Mouse (Mus musculus) lung, embryonic 14.5 days (tissue): ENCODE results near the gene Tbc1d20. TPM values are rescaled to one million over a fixed set of nuclear protein-coding genes. Genes with fewer than 3 reads are reported as not detected.

ENCODE experiments used
- ATAC-seq: fragments of 200-750 bp; cut with Nextera tagmentation; 2 replicates; pipeline ENCODE4 v1.8.0; 2017; ENCODE audit warnings: mild to moderate bottlenecking, moderate TSS enrichment, moderate library complexity; ENCODE audit not compliant: insufficient read depth
- DNase-seq: peaks from one replicate; pipeline ENCODE4 v3.0.0-alpha.2; 2015
- H3K27ac ChIP-seq: fragments of 300-500 bp; sonication (generic); 2 replicates; pipeline ENCODE4 v1.5.1; 2014; ENCODE audit warnings: low read depth, mild to moderate bottlenecking, moderate library complexity
- H3K27me3 ChIP-seq: fragments of 300-500 bp; sonication (generic); 2 replicates; pipeline ENCODE4 v1.6.1; 2014; ENCODE audit warnings: low read length, control low read depth; ENCODE audit not compliant: insufficient read depth
- H3K36me3 ChIP-seq: fragments of 300-500 bp; sonication (generic); 2 replicates; pipeline ENCODE4 v1.6.1; 2014; ENCODE audit warnings: control low read depth; ENCODE audit not compliant: insufficient read depth
- H3K4me1 ChIP-seq: fragments of 300-500 bp; sonication (generic); 2 replicates; pipeline ENCODE4 v1.6.1; 2014; ENCODE audit warnings: antibody characterized with exemption, control low read depth; ENCODE audit not compliant: insufficient read depth
- H3K4me2 ChIP-seq: fragments of 300-500 bp; sonication (generic); 2 replicates; pipeline ENCODE4 v1.6.1; 2014; ENCODE audit warnings: mild to moderate bottlenecking
- H3K4me3 ChIP-seq: fragments of 300-500 bp; sonication (generic); 2 replicates; pipeline ENCODE4 v1.5.1; 2014; ENCODE audit warnings: low read depth, low read length
- H3K9ac ChIP-seq: fragments of 300-500 bp; sonication (generic); 2 replicates; pipeline ENCODE4 v1.6.1; 2014
- H3K9me3 ChIP-seq: fragments of 300-500 bp; sonication (generic); 2 replicates; pipeline ENCODE4 v1.6.1; 2016; ENCODE audit warnings: low read depth, low read length, control low read depth
- CTCF ChIP-seq: IDR thresholded peaks from 2 replicates; pipeline ENCODE4 v1.5.1; 2016; ENCODE audit warnings: antibody characterized with exemption, low read depth
- WGBS: fragments of 180-500 bp; shearing (Covaris S2); extraction: QIAGEN DNeasy Blood & Tissue Kit; methylation state at CpG from one replicate; pipeline ENCODE4 v1.1.7; 2014; 5-methylcytosine and 5-hydroxymethylcytosine counted together
- polyA plus RNA-seq: library from polyadenylated mRNA; unstranded; fragments of >200 nt; fragmentation: Nextera tagmentation; extraction: Ambion mirVana; gene quantifications from 2 replicates; pipeline ENCODE4 v1.2.1, GENCODE M21; 2014

Gene Tbc1d20
- 34.7 and 39.4 TPM in 2 replicates for polyA plus RNA-seq

- Histone ChIP-seq H3K9ac (peak within 1 kb of the TSS; percentile 89), H3K36me3 (no peaks in the 10 kb centered on the region), H3K9me3 (no peaks in the 10 kb centered on the region), H3K27me3 (no peaks in the 10 kb centered on the region), H3K4me2 (peak within 1 kb of the TSS; percentile 82), H3K4me1 (peaks cover 12% of the 10 kb centered on the region; the same call in 1 of the 2 replicates), H3K4me3 (peak within 1 kb of the TSS; percentile 91), H3K27ac (peak within 1 kb of the TSS; percentile 70)
- under 1% methylated on average over 70 of the region's 70 CpGs for WGBS
- ATAC-seq (peak; percentile 98), DNase-seq (peak; percentile 95)
- TF ChIP-seq CTCF: no peak
Measured at GRCm38 (mm10) chr2:152293727-152294475, at the start of gene Tbc1d20. Gene Tbc1d20 (plus strand): TSS chr2:152293828.

- WGBS: 88% methylated on average over 1 of the region's 1 CpGs
- no peak for TF ChIP-seq CTCF
- H3K27ac ChIP-seq: no peak overlapping the region
- H3K4me2 ChIP-seq: no peak overlapping the region
- no peak overlapping the region for H3K4me3 ChIP-seq
- H3K4me1 ChIP-seq: no peaks in the 10 kb centered on the region
- no peaks in the 10 kb centered on the region for H3K9me3 ChIP-seq
- no peak for DNase-seq
- H3K9ac ChIP-seq: no peak overlapping the region
- no peaks in the 10 kb centered on the region for H3K27me3 ChIP-seq
- ATAC-seq: no peak
- peaks cover 32% of the 10 kb centered on the region for H3K36me3 ChIP-seq
Measured at GRCm38 (mm10) chr2:152247213-152247612, 46.4 kb upstream of the Tbc1d20 start.

GRCm38 (mm10) chr2:152250511-152250910 lies 43.1 kb upstream of the Tbc1d20 start:
- TF ChIP-seq CTCF: no peak
- Histone ChIP-seq H3K27ac (no peak overlapping the region), H3K36me3 (peaks cover 46% of the 10 kb centered on the region), H3K4me3 (no peak overlapping the region), H3K9ac (no peak overlapping the region), H3K9me3 (no peaks in the 10 kb centered on the region), H3K4me2 (no peak overlapping the region), H3K4me1 (no peaks in the 10 kb centered on the region), H3K27me3 (no peaks in the 10 kb centered on the region)
- DNase-seq: no peak
- WGBS: 52% methylated on average over 2 of the region's 4 CpGs
- no peak for ATAC-seq

- H3K4me3 ChIP-seq: no peak overlapping the region
- no peaks in the 10 kb centered on the region for H3K4me1 ChIP-seq
- H3K27me3 ChIP-seq: no peaks in the 10 kb centered on the region
- ATAC-seq (no peak), DNase-seq (no peak)
- H3K4me2 ChIP-seq: no peak overlapping the region
- no peak for TF ChIP-seq CTCF
- H3K27ac ChIP-seq: no peak overlapping the region
- H3K36me3 ChIP-seq: peaks cover 75% of the 10 kb centered on the region
- H3K9ac ChIP-seq: no peak overlapping the region
- 95% methylated on average over 1 of the region's 1 CpGs for WGBS
- H3K9me3 ChIP-seq: no peaks in the 10 kb centered on the region
Measured at GRCm38 (mm10) chr2:152259739-152260138, 33.9 kb upstream of the Tbc1d20 start.

GRCm38 (mm10) chr2:152273639-152274038 lies 20.0 kb upstream of the Tbc1d20 start:
- DNase-seq (peak; percentile 28), ATAC-seq (no peak)
- no peaks in the 10 kb centered on the region for H3K4me1 ChIP-seq
- H3K27ac ChIP-seq: no peak overlapping the region
- 71% methylated on average over 2 of the region's 2 CpGs for WGBS
- no peak overlapping the region for H3K9ac ChIP-seq
- H3K4me2 ChIP-seq: no peak overlapping the region
- H3K4me3 ChIP-seq: no peak overlapping the region
- no peaks in the 10 kb centered on the region for H3K9me3 ChIP-seq
- peak; percentile 35; the same call in 1 of the 2 replicates for TF ChIP-seq CTCF
- peaks cover 80% of the 10 kb centered on the region for H3K36me3 ChIP-seq
- H3K27me3 ChIP-seq: no peaks in the 10 kb centered on the region

GRCm38 (mm10) chr2:152281407-152281806 lies 12.2 kb upstream of the Tbc1d20 start:
- no peaks in the 10 kb centered on the region for H3K4me1 ChIP-seq
- no peak for TF ChIP-seq CTCF
- no peak overlapping the region for H3K27ac ChIP-seq
- H3K36me3 ChIP-seq: peaks cover 75% of the 10 kb centered on the region
- DNase-seq (peak; percentile 27), ATAC-seq (no peak)
- no peak overlapping the region for H3K4me3 ChIP-seq
- H3K9ac ChIP-seq: no peak overlapping the region
- H3K27me3 ChIP-seq: no peaks in the 10 kb centered on the region
- no peaks in the 10 kb centered on the region for H3K9me3 ChIP-seq
- 72% methylated on average over 3 of the region's 3 CpGs for WGBS
- H3K4me2 ChIP-seq: no peak overlapping the region

GRCm38 (mm10) chr2:152287560-152287959 lies 6.1 kb upstream of the Tbc1d20 start:
- Histone ChIP-seq H3K4me2 (no peak overlapping the region), H3K4me1 (no peaks in the 10 kb centered on the region), H3K36me3 (peaks cover 39% of the 10 kb centered on the region), H3K27me3 (no peaks in the 10 kb centered on the region), H3K4me3 (no peak overlapping the region), H3K9ac (no peak overlapping the region), H3K27ac (no peak overlapping the region), H3K9me3 (no peaks in the 10 kb centered on the region)
- DNase-seq: no peak
- TF ChIP-seq CTCF: no peak
- no peak for ATAC-seq
- WGBS: 90% methylated on average over 5 of the region's 5 CpGs
